Mouse (Mus musculus): Measurements from ENCODE around the gene Chit1. TPM values are rescaled to one million over a fixed set of nuclear protein-coding genes. Genes with fewer than 3 reads are reported as not detected.

The Chit1 gene
- polyA plus RNA-seq, 1 experiment from 2014 or later = 0.15 TPM

DNA sequence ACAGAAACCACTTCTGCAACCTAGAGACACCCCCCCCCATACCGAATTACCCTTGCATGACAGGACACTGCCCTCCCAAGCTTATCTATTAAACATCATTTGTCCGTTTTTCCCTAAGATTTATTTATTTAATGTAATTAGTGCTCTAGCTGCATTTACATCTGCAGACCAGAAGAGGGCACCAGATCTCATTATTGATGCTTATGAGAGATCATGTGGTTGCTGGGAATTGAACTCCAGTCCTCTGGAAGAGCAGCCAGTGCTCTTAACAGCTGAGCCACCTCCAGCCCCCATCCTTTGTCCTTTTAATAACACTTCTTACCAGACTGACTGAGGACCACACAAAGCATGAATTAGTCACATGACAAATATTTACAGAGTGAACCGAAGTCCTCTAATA, 43.6 kb downstream of the Chit1 start:
- WGBS = 57% methylated on average over 3 of the region's 3 CpGs
- no peak overlapping the region for H3K4me2 ChIP-seq (replicated peaks)
- ATAC-seq (ENCODE audit: low FRiP score, low read depth) = no peak

DNA sequence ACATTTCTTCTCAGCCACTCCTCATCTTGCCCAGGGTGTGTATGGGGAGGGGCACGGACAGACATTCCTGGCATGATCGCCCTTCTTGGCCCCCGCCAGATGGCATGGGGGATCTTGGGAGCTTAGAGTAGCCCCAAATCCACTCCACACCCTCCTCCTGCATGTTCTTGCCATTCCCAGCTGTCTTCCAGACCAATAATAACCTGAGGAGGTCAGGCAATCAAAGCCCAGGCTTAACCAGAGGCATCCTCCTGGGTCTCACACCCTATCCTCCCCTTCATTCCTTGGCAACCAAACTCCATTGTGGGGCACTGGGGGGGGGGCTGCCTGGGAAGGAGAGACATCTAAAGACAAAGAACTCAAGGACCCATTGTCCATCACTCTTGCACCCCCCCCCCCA, 49.4 kb downstream of the Chit1 start:
- Histone ChIP-seq H3K27me3 (replicated peaks) (no peaks in the 10 kb centered on the region), H3K9ac (no peak overlapping the region), H3K4me3 (no peak overlapping the region), H3K36me3 (no peaks in the 10 kb centered on the region), H3K9me3 (no peaks in the 10 kb centered on the region), H3K27ac (no peak overlapping the region), H3K4me2 (replicated peaks) (no peak overlapping the region), H3K4me1 (no peaks in the 10 kb centered on the region)
- WGBS = 93% methylated on average over 3 of the region's 3 CpGs
- no peak for ATAC-seq (ENCODE audit: low FRiP score, low read depth)

More for the DNA sequence above, 43.6 kb downstream of the Chit1 start:
- no peaks in the 10 kb centered on the region for H3K4me1 ChIP-seq
- H3K4me3 ChIP-seq = no peak overlapping the region
- no peaks in the 10 kb centered on the region for H3K27me3 ChIP-seq (replicated peaks)
- no peak overlapping the region for H3K9ac ChIP-seq
- H3K9me3 ChIP-seq = no peaks in the 10 kb centered on the region; the same call in 1 of the 2 replicates
- no peak overlapping the region for H3K27ac ChIP-seq
- H3K36me3 ChIP-seq = no peaks in the 10 kb centered on the region

DNA sequence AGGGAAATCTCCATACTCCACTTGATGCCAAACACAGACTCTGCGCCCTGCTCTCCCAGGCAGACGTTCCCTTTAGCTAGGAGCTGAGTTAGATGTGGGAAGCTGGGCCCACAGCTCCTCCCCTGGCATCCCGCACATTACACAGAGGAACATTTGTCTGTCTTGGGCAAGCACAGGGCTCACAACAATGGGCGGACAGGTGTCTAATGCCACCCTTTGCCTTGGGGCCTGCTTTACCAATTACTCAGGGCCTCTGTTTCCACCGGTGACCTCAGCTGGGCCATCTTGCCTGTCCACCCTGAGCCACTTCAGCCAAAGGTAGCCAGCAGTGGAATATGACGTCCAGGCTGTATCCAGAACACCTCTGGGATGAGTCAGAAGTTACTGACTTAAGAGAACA, 50.4 kb downstream of the Chit1 start:
- no peaks in the 10 kb centered on the region for H3K4me1 ChIP-seq
- 82% methylated on average over 6 of the region's 6 CpGs for WGBS

DNA sequence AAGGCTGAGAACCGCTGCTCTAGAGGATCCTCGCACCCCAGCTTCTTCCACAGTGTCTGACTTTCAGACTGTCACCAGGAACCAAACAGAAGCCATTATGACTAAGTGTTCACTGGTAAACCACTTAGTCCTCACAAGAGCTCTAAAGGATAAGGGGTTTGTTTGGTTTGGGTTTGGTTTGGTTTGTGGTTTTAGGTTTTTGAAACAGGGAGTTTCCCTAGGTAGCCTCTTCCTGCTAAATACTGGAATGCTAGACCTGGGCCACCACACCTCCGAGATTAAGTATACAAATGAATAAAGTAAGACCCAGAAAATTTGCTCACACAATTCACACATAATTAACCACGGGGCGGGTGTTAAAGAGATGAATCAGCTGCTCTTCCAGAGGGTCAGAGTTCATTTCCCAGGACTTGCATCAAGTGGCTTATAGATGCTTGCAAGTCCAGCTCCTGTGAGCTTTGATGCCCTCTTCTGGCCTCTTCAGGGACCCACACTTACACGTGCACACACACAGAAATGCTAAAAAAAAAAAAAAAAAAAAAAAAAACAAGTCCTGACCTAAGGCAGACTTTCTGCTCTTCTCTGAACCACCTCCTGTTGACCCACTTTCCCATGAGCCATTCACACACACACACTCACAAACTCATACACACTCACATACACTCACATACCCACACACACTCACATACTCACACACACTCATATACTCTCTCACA, 51.6 kb downstream of the Chit1 start:
- Histone ChIP-seq H3K9ac (no peak overlapping the region), H3K36me3 (no peaks in the 10 kb centered on the region), H3K27ac (no peak overlapping the region), H3K27me3 (replicated peaks) (no peaks in the 10 kb centered on the region), H3K4me2 (replicated peaks) (no peak overlapping the region), H3K9me3 (no peaks in the 10 kb centered on the region), H3K4me1 (no peaks in the 10 kb centered on the region), H3K4me3 (no peak overlapping the region)
- no peak for ATAC-seq (ENCODE audit: low FRiP score, low read depth)
- WGBS = 86% methylated on average over 6 of the region's 6 CpGs

More for the DNA sequence above, 50.4 kb downstream of the Chit1 start:
- Histone ChIP-seq H3K4me3 (no peak overlapping the region), H3K27ac (no peak overlapping the region), H3K36me3 (no peaks in the 10 kb centered on the region), H3K4me2 (replicated peaks) (no peak overlapping the region), H3K9me3 (no peaks in the 10 kb centered on the region), H3K9ac (no peak overlapping the region), H3K27me3 (replicated peaks) (no peaks in the 10 kb centered on the region)
- no peak for ATAC-seq (ENCODE audit: low FRiP score, low read depth)

DNA sequence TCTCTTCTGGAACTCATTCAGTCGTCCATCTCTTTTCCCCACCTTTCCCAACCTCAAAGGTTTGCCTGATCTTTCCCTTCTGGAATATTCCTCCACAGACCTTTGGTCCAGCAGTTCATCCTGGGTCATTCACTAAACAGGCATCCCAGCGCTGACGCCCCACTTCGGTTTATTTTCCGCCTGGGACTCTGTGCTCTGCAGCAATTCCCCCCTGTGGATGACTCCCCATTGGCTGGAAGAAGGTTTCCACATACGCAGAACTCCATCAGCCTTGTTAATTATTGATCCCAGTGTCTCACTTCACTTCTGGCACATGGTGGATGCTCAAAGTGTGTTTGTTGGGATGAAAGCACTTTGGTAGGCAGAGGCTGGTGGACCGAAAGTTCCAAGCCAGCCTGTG, 52.4 kb downstream of the Chit1 start:
- WGBS = 88% methylated on average over 7 of the region's 7 CpGs
- no peaks in the 10 kb centered on the region for H3K4me1 ChIP-seq
- no peaks in the 10 kb centered on the region for H3K9me3 ChIP-seq
- no peaks in the 10 kb centered on the region for H3K36me3 ChIP-seq
- H3K9ac ChIP-seq = no peak overlapping the region
- H3K4me3 ChIP-seq = no peak overlapping the region
- no peak for ATAC-seq (ENCODE audit: low FRiP score, low read depth)
- no peak overlapping the region for H3K27ac ChIP-seq
- no peak overlapping the region for H3K4me2 ChIP-seq (replicated peaks)
- H3K27me3 ChIP-seq (replicated peaks) = no peaks in the 10 kb centered on the region

DNA sequence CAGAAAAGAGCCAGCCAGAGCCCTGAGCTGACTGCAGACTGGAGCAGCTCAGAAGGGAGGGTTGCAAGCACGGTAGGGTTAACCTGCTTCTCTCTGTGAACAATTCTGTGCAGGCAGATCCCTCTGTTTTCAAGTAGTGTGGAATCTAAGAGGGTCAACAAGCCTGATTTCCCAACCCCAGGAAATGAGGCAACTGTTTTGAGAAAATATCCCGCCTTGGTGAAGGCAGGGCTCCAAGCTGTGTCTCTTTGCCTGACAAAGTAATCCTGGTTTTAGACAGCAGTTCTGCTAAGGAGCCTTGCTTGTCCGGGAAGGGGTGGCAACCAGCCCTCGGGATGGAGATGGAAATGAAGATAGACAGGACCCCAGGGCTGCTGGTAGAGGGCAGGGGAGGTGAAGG, 53.4 kb downstream of the Chit1 start:
- Histone ChIP-seq H3K9me3 (no peaks in the 10 kb centered on the region), H3K9ac (no peak overlapping the region), H3K4me1 (no peaks in the 10 kb centered on the region), H3K36me3 (no peaks in the 10 kb centered on the region), H3K27ac (no peak overlapping the region), H3K4me2 (replicated peaks) (no peak overlapping the region), H3K27me3 (replicated peaks) (no peaks in the 10 kb centered on the region), H3K4me3 (no peak overlapping the region)
- WGBS = 73% methylated on average over 4 of the region's 4 CpGs
- no peak for ATAC-seq (ENCODE audit: low FRiP score, low read depth)

DNA sequence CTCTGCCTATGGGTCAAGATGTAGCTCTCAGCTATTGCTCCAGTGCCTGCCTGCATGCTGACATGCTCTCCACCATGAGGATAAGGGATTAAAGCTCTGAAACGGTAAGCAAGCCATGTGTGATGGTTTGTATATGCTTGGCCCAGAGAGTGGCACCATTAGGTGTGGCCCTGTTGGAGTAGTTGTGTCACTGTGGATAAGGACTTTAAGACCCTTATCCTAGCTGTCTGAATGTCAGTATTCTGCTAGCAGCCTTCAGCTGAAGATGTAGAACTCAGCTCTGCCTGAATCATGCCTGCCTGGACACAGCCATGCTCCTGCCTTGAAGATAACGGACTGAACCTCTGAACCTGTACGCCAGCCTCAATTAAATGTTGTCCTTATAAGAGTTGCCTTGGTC, 55.5 kb downstream of the Chit1 start:
- H3K4me2 ChIP-seq (replicated peaks) = no peak overlapping the region
- no peak overlapping the region for H3K27ac ChIP-seq
- no peak overlapping the region for H3K9ac ChIP-seq
- no peak for ATAC-seq (ENCODE audit: low FRiP score, low read depth)
- no peaks in the 10 kb centered on the region for H3K27me3 ChIP-seq (replicated peaks)
- H3K4me3 ChIP-seq = no peak overlapping the region
- no peaks in the 10 kb centered on the region for H3K9me3 ChIP-seq
- H3K4me1 ChIP-seq = no peaks in the 10 kb centered on the region
- no peaks in the 10 kb centered on the region for H3K36me3 ChIP-seq
- WGBS = 94% methylated on average over 3 of the region's 3 CpGs

DNA sequence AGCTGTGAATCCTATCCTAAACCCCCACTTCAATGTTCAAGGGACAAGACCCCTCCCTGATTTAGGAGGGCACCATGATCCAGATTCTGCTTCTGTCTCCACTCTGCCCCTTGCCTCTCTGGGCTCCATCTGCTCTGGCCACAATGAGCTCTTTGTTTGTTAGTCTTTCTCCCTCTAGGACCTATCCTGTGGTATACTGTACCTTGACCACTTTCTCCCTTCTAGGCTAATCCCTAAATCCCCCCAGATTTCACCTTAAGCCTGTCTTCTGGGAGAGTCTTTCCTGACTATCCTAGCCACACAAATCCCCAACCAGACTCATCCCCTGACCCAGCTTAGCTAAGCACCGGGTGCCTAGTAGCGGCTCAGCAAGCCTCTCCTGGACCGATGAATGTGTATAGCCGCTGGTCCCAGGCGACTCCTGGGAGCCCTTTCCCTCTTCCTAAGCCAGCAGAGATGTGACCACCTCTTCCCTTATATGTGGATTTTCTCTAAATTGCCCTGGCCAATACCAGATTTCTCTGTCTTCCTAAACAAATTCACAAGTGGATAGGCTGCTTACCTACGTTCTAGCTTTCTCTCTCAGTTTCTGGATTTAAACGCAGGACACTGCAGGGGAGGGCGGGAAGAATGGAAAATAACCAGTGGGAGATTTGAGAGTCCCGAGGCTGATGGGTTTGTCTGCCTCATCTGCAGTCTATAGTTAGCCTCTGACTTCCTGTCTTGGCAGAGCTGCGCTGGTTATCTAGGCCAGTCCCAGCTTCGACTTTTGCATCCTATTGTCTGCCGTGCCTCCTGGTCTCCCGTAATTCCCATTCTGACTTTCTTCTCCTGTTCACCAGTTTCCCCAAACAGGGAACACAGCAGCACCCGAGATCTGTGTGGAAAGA, 56.6 kb downstream of the Chit1 start:
- no peak for ATAC-seq (ENCODE audit: low FRiP score, low read depth)
- H3K36me3 ChIP-seq = no peaks in the 10 kb centered on the region
- H3K9me3 ChIP-seq = no peaks in the 10 kb centered on the region
- 71% methylated on average over 14 of the region's 14 CpGs for WGBS
- no peak overlapping the region for H3K4me2 ChIP-seq (replicated peaks)
- H3K4me1 ChIP-seq = no peaks in the 10 kb centered on the region
- no peak overlapping the region for H3K4me3 ChIP-seq
- no peaks in the 10 kb centered on the region for H3K27me3 ChIP-seq (replicated peaks)
- no peak overlapping the region for H3K27ac ChIP-seq
- H3K9ac ChIP-seq = no peak overlapping the region

DNA sequence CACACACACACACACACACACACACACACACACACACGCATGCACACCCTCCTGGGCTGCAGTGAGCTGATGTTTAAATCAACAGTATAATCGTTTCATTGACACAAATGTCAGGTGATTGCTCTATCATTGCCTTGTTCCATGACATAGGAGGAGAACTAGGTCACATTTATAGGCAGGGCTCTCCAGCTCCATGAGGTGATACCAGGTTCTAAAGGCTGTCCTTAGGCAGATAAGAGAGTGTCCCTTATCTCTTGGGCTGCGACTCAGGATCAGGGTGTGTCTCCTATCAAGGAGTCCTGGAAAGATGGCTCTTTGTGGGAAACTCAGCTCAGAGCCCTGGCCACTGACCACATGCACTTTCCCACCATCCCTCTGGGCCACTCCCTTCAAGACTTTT, 57.5 kb downstream of the Chit1 start:
- no peaks in the 10 kb centered on the region for H3K9me3 ChIP-seq
- no peaks in the 10 kb centered on the region for H3K27me3 ChIP-seq (replicated peaks)
- ATAC-seq (ENCODE audit: low FRiP score, low read depth) = no peak
- no peak overlapping the region for H3K4me2 ChIP-seq (replicated peaks)
- no peak overlapping the region for H3K9ac ChIP-seq
- H3K4me3 ChIP-seq = no peak overlapping the region
- H3K27ac ChIP-seq = no peak overlapping the region
- H3K36me3 ChIP-seq = no peaks in the 10 kb centered on the region
- WGBS = 87% methylated on average over 3 of the region's 3 CpGs
- H3K4me1 ChIP-seq = no peaks in the 10 kb centered on the region

DNA sequence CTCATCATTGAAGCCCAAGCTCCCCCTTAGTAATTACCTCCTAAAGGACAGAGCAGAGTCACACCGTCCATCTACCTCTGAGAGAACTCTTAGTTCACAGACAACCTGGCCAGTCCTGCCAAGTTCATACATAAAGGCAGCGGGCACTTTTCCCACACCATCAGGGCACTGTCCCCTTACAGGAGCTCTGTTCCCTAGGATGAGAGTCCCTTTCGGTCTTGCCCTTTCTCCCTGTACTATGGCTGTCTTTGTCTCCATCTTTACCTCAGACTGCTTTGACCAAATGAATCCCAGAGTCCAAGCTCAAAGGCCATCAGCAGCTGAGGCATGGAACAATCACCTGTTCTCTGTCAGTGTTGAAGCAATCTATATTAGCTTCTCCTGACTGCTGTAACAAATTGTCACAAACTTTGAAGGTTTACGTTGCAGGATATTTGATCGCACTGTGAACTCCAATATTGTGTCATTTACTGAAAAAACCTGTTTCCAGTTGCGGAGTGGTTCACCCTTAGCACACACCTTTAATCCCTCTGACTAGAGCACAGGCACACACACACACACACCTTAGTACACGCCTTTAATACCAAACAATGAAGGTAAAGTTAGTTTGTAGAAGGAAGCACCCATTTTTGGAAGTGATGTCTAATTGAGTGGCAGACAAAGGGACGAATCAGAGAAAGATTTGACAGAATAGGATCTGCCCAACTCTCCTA, 58.1 kb downstream of the Chit1 start:
- Histone ChIP-seq H3K4me3 (no peak overlapping the region), H3K9ac (no peak overlapping the region), H3K4me1 (no peaks in the 10 kb centered on the region), H3K9me3 (no peaks in the 10 kb centered on the region), H3K4me2 (replicated peaks) (no peak overlapping the region), H3K36me3 (no peaks in the 10 kb centered on the region), H3K27ac (no peak overlapping the region), H3K27me3 (replicated peaks) (no peaks in the 10 kb centered on the region)
- no peak for ATAC-seq (ENCODE audit: low FRiP score, low read depth)
- 91% methylated on average over 8 of the region's 8 CpGs for whole genome bisulfite sequencing

DNA sequence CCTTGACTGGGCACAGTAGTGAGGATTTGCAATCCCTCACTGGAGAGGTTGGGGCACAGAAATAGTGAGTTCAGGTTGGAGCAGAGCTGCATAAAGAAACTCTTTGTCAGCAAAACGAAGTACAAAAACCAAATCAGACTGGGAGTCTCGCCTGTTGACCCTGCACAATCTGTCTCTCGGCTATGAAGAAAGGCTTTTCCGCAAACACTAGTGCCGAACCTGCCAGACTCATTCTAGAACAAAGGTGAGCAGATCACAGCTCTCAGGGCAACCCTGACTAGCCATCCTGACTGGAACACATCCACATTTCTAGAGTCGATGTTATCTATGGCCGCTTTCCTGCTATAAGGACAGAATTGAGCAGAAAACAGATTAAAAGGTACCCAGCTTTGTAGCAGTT, 62.0 kb downstream of the Chit1 start:
- no peaks in the 10 kb centered on the region for H3K27me3 ChIP-seq (replicated peaks)
- H3K9ac ChIP-seq = no peak overlapping the region
- 74% methylated on average over 7 of the region's 7 CpGs for WGBS
- H3K9me3 ChIP-seq = no peaks in the 10 kb centered on the region
- ATAC-seq (ENCODE audit: low FRiP score, low read depth) = no peak
- H3K4me3 ChIP-seq = no peak overlapping the region
- H3K36me3 ChIP-seq = no peaks in the 10 kb centered on the region
- no peaks in the 10 kb centered on the region for H3K4me1 ChIP-seq
- H3K27ac ChIP-seq = no peak overlapping the region
- H3K4me2 ChIP-seq (replicated peaks) = no peak overlapping the region

DNA sequence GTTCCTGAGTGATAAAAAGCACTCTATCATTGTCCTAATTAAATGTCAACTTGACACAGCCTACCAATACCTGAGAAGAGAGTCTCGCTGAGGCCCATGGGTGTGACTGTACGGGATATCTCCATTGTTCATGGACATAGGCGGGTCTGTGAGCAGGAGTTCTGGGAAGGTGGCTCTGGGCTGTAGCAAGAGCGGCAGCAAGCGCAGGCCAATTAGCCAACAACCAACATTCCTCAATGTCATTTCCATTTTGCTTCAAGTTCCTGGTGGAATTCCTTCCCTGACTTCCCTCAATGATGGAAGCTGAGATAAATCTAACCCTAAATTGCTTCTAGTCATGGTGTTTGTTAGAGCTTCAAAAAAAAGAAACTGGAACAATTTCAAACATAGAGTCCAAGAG, 66.9 kb downstream of the Chit1 start:
- ATAC-seq (ENCODE audit: low FRiP score, low read depth) = no peak
- Histone ChIP-seq H3K4me3 (no peak overlapping the region), H3K27me3 (replicated peaks) (no peaks in the 10 kb centered on the region), H3K27ac (no peak overlapping the region), H3K4me2 (replicated peaks) (no peak overlapping the region), H3K9me3 (no peaks in the 10 kb centered on the region), H3K36me3 (no peaks in the 10 kb centered on the region), H3K9ac (no peak overlapping the region), H3K4me1 (no peaks in the 10 kb centered on the region)
- WGBS = 88% methylated on average over 5 of the region's 5 CpGs
